Mouse (Mus musculus): ENCODE measurements at regions not wholly inside any gene's neighbourhood (a gene's known extent, or its start where the extent isn't known, plus 50 kb on each side); places are given as distances from the start of the nearest gene placed in this dataset.

DNA sequence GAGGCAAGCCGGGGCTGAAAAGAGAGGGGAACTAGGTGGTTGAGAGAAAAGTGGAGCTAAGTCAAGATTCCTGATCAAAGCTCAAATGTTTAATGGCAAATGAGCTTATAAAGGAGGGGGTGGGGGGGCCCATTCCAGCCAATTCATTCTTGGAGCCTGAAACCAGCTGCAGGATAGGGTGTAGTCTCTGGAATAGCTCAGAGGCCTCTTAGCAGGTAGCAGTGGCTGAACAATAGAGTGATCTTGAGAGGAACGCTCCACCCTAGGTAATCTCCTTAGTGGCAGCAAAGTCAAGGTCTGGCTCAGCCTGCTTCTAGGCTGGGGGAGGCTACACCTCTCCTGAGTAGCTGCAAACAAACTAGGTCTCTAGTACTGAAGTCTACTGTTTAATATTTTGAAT, 289.3 kb upstream of the Tmem161b start:
- Histone ChIP-seq H3K27me3 (ENCODE audit: control insufficient read depth, insufficient read depth, low read length, poor library complexity, severe bottlenecking) (no peaks in the 10 kb centered on the region), H3K4me3 (ENCODE audit: low read depth, low read length) (no peak overlapping the region), H3K36me3 (ENCODE audit: control insufficient read depth, insufficient read depth, low read length, poor library complexity, severe bottlenecking) (no peaks in the 10 kb centered on the region), H3K9me3 (replicated peaks; ENCODE audit: control insufficient read depth, insufficient read depth, low read length, poor library complexity, severe bottlenecking) (peaks cover 7% of the 10 kb centered on the region; the same call in 1 of the 2 replicates), H3K27ac (ENCODE audit: insufficient read depth, low read length) (peak overlapping the region; percentile 51; the same call in 1 of the 2 replicates), H3K4me1 (ENCODE audit: control insufficient read depth, insufficient read depth, low read length) (no peaks in the 10 kb centered on the region), H3K9ac (ENCODE audit: low read depth, poor library complexity, severe bottlenecking) (no peak overlapping the region)
- TF ChIP-seq POLR2A (IDR thresholded peaks at IDR 0.05; ENCODE audit: insufficient read depth, low read length) (no peak), EP300 (IDR thresholded peaks at IDR 0.05; ENCODE audit: insufficient read depth, low read depth, low read length) (0 out of 2 replicates have a peak, but pooled peaks have one; percentile 40), CTCF (IDR thresholded peaks at IDR 0.05; ENCODE audit: low read depth, low read length) (no peak)

DNA sequence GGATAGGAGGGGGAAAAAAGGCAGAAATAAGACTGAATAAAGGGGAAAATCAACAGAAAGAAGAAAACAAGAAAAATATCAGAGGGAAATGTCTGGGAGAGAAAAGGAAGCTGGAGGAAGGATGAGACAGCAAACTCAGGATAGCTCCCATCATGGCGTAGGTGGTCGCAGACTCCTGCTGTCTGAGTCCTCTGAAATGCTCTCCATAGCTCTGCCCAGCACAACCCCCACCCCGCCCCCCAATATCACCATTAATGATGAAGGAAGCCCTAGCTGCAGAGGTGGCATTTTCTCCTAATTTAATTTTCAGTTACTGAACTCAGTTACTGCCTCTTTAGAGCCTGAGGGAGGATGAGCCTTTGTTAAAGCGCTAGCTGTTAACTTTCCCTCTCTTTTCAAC, 275.6 kb upstream of the Tmem161b start:
- Histone ChIP-seq H3K27ac (ENCODE audit: insufficient read depth, low read length) (no peak overlapping the region), H3K4me1 (ENCODE audit: control insufficient read depth, insufficient read depth, low read length) (no peaks in the 10 kb centered on the region), H3K9ac (ENCODE audit: low read depth, poor library complexity, severe bottlenecking) (no peak overlapping the region), H3K27me3 (ENCODE audit: control insufficient read depth, insufficient read depth, low read length, poor library complexity, severe bottlenecking) (no peaks in the 10 kb centered on the region), H3K36me3 (ENCODE audit: control insufficient read depth, insufficient read depth, low read length, poor library complexity, severe bottlenecking) (no peaks in the 10 kb centered on the region), H3K4me3 (ENCODE audit: low read depth, low read length) (no peak overlapping the region), H3K9me3 (replicated peaks; ENCODE audit: control insufficient read depth, insufficient read depth, low read length, poor library complexity, severe bottlenecking) (no peaks in the 10 kb centered on the region)
- TF ChIP-seq EP300 (IDR thresholded peaks at IDR 0.05; ENCODE audit: insufficient read depth, low read depth, low read length), result no peak
- TF ChIP-seq POLR2A (IDR thresholded peaks at IDR 0.05; ENCODE audit: insufficient read depth, low read length), result no peak
- TF ChIP-seq CTCF (IDR thresholded peaks at IDR 0.05; ENCODE audit: low read depth, low read length), result no peak

DNA sequence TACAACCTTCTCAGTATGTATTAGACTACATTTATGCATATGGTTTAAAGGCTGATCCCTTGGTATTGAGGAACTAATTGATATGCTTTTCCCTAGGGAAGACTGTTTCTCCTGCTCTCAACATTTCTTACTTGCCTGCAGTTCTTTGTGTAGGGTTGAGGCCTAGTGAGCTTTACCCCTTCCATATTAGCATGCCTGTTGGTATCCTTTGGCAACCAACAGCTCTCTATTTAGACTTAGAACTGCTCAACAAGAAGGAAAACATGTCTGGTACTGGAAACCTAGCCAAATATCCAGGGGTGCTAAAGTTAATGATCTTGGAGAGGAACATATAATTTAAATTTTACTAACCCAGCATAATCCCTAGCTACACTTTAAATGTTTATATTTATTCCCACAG, 270.9 kb upstream of the Tmem161b start:
- no peak overlapping the region for H3K4me3 ChIP-seq (ENCODE audit: low read depth, low read length)
- H3K9ac ChIP-seq (ENCODE audit: low read depth, poor library complexity, severe bottlenecking), result no peak overlapping the region
- H3K4me1 ChIP-seq (ENCODE audit: control insufficient read depth, insufficient read depth, low read length), result no peaks in the 10 kb centered on the region
- H3K36me3 ChIP-seq (ENCODE audit: control insufficient read depth, insufficient read depth, low read length, poor library complexity, severe bottlenecking), result no peaks in the 10 kb centered on the region
- H3K9me3 ChIP-seq (replicated peaks; ENCODE audit: control insufficient read depth, insufficient read depth, low read length, poor library complexity, severe bottlenecking), result no peaks in the 10 kb centered on the region
- H3K27ac ChIP-seq (ENCODE audit: insufficient read depth, low read length), result no peak overlapping the region
- no peaks in the 10 kb centered on the region for H3K27me3 ChIP-seq (ENCODE audit: control insufficient read depth, insufficient read depth, low read length, poor library complexity, severe bottlenecking)
- TF ChIP-seq CTCF (IDR thresholded peaks at IDR 0.05; ENCODE audit: low read depth, low read length) (no peak), EP300 (IDR thresholded peaks at IDR 0.05; ENCODE audit: insufficient read depth, low read depth, low read length) (no peak), POLR2A (IDR thresholded peaks at IDR 0.05; ENCODE audit: insufficient read depth, low read length) (no peak)

DNA sequence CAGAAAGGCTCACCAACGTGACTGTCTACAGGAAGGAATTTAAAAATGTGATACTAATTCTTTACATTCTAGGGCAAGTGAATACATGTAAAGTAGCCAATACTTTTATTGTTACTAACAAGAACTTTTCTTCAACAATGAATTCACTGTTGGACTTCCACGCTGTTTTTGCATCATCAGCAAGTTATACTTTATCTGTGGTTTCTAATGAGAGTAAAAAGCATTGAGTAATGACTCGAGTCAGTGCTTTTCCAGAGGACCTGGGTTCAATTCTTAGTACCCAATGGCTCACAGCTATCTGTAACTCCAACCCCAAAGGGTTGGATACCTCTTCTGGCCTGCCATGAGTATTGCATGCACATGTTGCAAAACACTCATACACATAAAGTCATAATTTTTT, 270.3 kb upstream of the Tmem161b start:
- Histone ChIP-seq H3K4me3 (ENCODE audit: low read depth, low read length) (no peak overlapping the region), H3K9ac (ENCODE audit: low read depth, poor library complexity, severe bottlenecking) (no peak overlapping the region), H3K9me3 (replicated peaks; ENCODE audit: control insufficient read depth, insufficient read depth, low read length, poor library complexity, severe bottlenecking) (no peaks in the 10 kb centered on the region), H3K4me1 (ENCODE audit: control insufficient read depth, insufficient read depth, low read length) (no peaks in the 10 kb centered on the region), H3K27me3 (ENCODE audit: control insufficient read depth, insufficient read depth, low read length, poor library complexity, severe bottlenecking) (no peaks in the 10 kb centered on the region), H3K27ac (ENCODE audit: insufficient read depth, low read length) (no peak overlapping the region), H3K36me3 (ENCODE audit: control insufficient read depth, insufficient read depth, low read length, poor library complexity, severe bottlenecking) (no peaks in the 10 kb centered on the region)
- TF ChIP-seq CTCF (IDR thresholded peaks at IDR 0.05; ENCODE audit: low read depth, low read length) (no peak), POLR2A (IDR thresholded peaks at IDR 0.05; ENCODE audit: insufficient read depth, low read length) (no peak), EP300 (IDR thresholded peaks at IDR 0.05; ENCODE audit: insufficient read depth, low read depth, low read length) (no peak)

DNA sequence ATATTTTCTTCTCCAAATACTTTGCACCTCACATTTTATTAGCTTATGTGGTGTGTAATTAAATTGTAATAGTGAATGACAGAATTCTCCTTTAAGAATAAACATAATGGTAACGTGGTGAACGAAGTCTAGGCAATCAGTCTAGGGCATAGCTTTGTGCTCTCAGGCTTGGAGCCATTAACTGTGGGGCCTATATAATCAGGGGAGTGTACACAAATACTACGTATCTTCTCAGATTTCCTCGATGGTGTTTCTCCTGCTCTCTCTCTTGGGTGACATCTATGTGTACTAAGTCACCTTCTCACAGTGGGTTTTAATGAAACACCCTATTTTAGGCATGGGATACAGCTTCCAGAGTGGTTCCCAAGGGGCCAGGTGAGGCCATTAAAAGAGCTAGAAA, 269.7 kb upstream of the Tmem161b start:
- no peaks in the 10 kb centered on the region for H3K4me1 ChIP-seq (ENCODE audit: control insufficient read depth, insufficient read depth, low read length)

DNA sequence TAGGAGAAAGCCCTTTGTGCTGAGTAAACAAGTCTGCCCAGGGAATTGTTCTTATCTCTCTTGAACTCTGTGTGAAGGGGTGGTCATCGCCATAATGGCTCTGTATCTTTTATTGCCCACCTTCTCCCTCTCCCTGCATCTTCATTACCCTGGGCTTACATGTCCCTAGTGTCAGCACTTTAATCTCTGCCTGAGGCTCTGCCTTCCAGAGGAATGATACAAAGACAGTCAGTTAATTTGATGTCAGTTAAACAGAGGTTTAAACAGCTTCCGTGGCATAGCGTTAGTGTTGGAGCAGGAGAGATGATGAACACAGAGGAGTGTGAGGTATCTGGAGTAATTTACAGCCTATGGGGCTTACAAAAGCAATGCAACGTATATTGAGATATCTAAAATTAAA, 269.2 kb upstream of the Tmem161b start:
- no peak overlapping the region for H3K4me3 ChIP-seq (ENCODE audit: low read depth, low read length)
- H3K9ac ChIP-seq (ENCODE audit: low read depth, poor library complexity, severe bottlenecking), result no peak overlapping the region
- no peaks in the 10 kb centered on the region for H3K27me3 ChIP-seq (ENCODE audit: control insufficient read depth, insufficient read depth, low read length, poor library complexity, severe bottlenecking)
- no peaks in the 10 kb centered on the region for H3K9me3 ChIP-seq (replicated peaks; ENCODE audit: control insufficient read depth, insufficient read depth, low read length, poor library complexity, severe bottlenecking)
- no peak overlapping the region for H3K27ac ChIP-seq (ENCODE audit: insufficient read depth, low read length)
- no peaks in the 10 kb centered on the region for H3K36me3 ChIP-seq (ENCODE audit: control insufficient read depth, insufficient read depth, low read length, poor library complexity, severe bottlenecking)
- H3K4me1 ChIP-seq (ENCODE audit: control insufficient read depth, insufficient read depth, low read length), result no peaks in the 10 kb centered on the region
- TF ChIP-seq CTCF (IDR thresholded peaks at IDR 0.05; ENCODE audit: low read depth, low read length) (no peak), POLR2A (IDR thresholded peaks at IDR 0.05; ENCODE audit: insufficient read depth, low read length) (no peak), EP300 (IDR thresholded peaks at IDR 0.05; ENCODE audit: insufficient read depth, low read depth, low read length) (no peak)

More for the DNA sequence above, 269.7 kb upstream of the Tmem161b start:
- H3K9ac ChIP-seq (ENCODE audit: low read depth, poor library complexity, severe bottlenecking), result no peak overlapping the region
- no peaks in the 10 kb centered on the region for H3K9me3 ChIP-seq (replicated peaks; ENCODE audit: control insufficient read depth, insufficient read depth, low read length, poor library complexity, severe bottlenecking)
- no peak for TF ChIP-seq EP300 (IDR thresholded peaks at IDR 0.05; ENCODE audit: insufficient read depth, low read depth, low read length)
- no peak for TF ChIP-seq POLR2A (IDR thresholded peaks at IDR 0.05; ENCODE audit: insufficient read depth, low read length)
- no peak for TF ChIP-seq CTCF (IDR thresholded peaks at IDR 0.05; ENCODE audit: low read depth, low read length)
- H3K36me3 ChIP-seq (ENCODE audit: control insufficient read depth, insufficient read depth, low read length, poor library complexity, severe bottlenecking), result no peaks in the 10 kb centered on the region
- H3K27ac ChIP-seq (ENCODE audit: insufficient read depth, low read length), result no peak overlapping the region
- H3K4me3 ChIP-seq (ENCODE audit: low read depth, low read length), result no peak overlapping the region
- H3K27me3 ChIP-seq (ENCODE audit: control insufficient read depth, insufficient read depth, low read length, poor library complexity, severe bottlenecking), result no peaks in the 10 kb centered on the region

Data from ES-Bruce4 (cell line).